Mouse (Mus musculus) forebrain, embryonic 11.5 days (tissue): ENCODE measurements around the gene Mtmr3. TPM values are rescaled to one million over a fixed set of nuclear protein-coding genes. Genes with fewer than 3 reads are reported as not detected.

ENCODE experiments used
- ATAC-seq: fragments of 200-750 bp; cut with Nextera tagmentation; replicated peaks from 2 replicates; pipeline ENCODE4 v1.8.0; 2017; ENCODE audit warnings: moderate TSS enrichment; ENCODE audit not compliant: low FRiP score
- DNase-seq: peaks from one replicate; pipeline ENCODE4 v3.0.0-alpha.2; 2017; ENCODE audit warnings: low spot score
- H3K27ac ChIP-seq: fragments of 300-500 bp; sonication (generic); 2 replicates; pipeline ENCODE4 v1.5.1; 2014; ENCODE audit warnings: low read depth, low read length
- H3K27me3 ChIP-seq: fragments of 300-500 bp; sonication (generic); 2 replicates; pipeline ENCODE4 v1.6.1; 2014; ENCODE audit warnings: mild to moderate bottlenecking, low read length, mixed read lengths; ENCODE audit not compliant: control insufficient read depth, insufficient read depth
- H3K36me3 ChIP-seq: fragments of 300-500 bp; sonication (generic); 2 replicates; pipeline ENCODE4 v1.6.1; 2014; ENCODE audit warnings: mild to moderate bottlenecking, low read length, moderate library complexity, mixed read lengths; ENCODE audit not compliant: control insufficient read depth, insufficient read depth
- H3K4me1 ChIP-seq: fragments of 300-500 bp; sonication (generic); replicated peaks from 2 replicates; pipeline ENCODE4 v1.6.1; 2014; ENCODE audit warnings: low read length, mixed read lengths; ENCODE audit not compliant: control insufficient read depth, insufficient read depth
- H3K4me2 ChIP-seq: fragments of 300-500 bp; sonication (generic); 2 replicates; pipeline ENCODE4 v1.6.1; 2014; ENCODE audit warnings: low read depth, mild to moderate bottlenecking, low read length, moderate library complexity, mixed read lengths; ENCODE audit not compliant: severe bottlenecking
- H3K4me3 ChIP-seq: fragments of 300-500 bp; sonication (generic); 2 replicates; pipeline ENCODE4 v1.5.1; 2014; ENCODE audit warnings: low read depth, low read length
- H3K9ac ChIP-seq: fragments of 300-500 bp; sonication (generic); 2 replicates; pipeline ENCODE4 v1.6.1; 2014; ENCODE audit warnings: low read length
- H3K9me3 ChIP-seq: fragments of 300-500 bp; sonication (generic); 2 replicates; pipeline ENCODE4 v1.6.1; 2016; ENCODE audit warnings: low read length, mixed read lengths; ENCODE audit not compliant: control insufficient read depth
- WGBS: fragments of 180-500 bp; shearing (Covaris S2); extraction: QIAGEN DNeasy Blood & Tissue Kit; methylation state at CpG from one replicate; pipeline ENCODE4 v1.1.7; 2014; 5-methylcytosine and 5-hydroxymethylcytosine counted together
- polyA plus RNA-seq: library from polyadenylated mRNA; unstranded; fragments of >200 nt; fragmentation: Nextera tagmentation; extraction: Ambion mirVana; gene quantifications from 2 replicates; pipeline ENCODE4 v1.2.1, GENCODE M21; 2014

The Mtmr3 gene
- polyA plus RNA-seq, 1 experiment from 2014 or later = 43.1 TPM

- WGBS = 91% methylated on average over 4 of the region's 4 CpGs
- ATAC-seq (no peak), DNase-seq (no peak)
- no peak overlapping the region for H3K4me3 ChIP-seq
- H3K27me3 ChIP-seq = no peaks in the 10 kb centered on the region
- H3K36me3 ChIP-seq = peaks cover 2% of the 10 kb centered on the region; the same call in 1 of the 2 replicates
- H3K4me2 ChIP-seq = no peak overlapping the region
- H3K27ac ChIP-seq = no peak overlapping the region
- no peaks in the 10 kb centered on the region for H3K4me1 ChIP-seq
- H3K9ac ChIP-seq = no peak overlapping the region
- no peaks in the 10 kb centered on the region for H3K9me3 ChIP-seq
Measured at GRCm38 (mm10) chr11:4476184-4476697, 118.4 kb downstream of the Mtmr3 start.

GRCm38 (mm10) chr11:4472464-4473179, 122.0 kb downstream of the Mtmr3 start:
- DNase-seq (no peak), ATAC-seq (no peak)
- Histone ChIP-seq H3K9me3 (no peaks in the 10 kb centered on the region), H3K36me3 (no peaks in the 10 kb centered on the region), H3K4me3 (no peak overlapping the region), H3K27ac (no peak overlapping the region), H3K9ac (no peak overlapping the region), H3K27me3 (no peaks in the 10 kb centered on the region), H3K4me1 (no peaks in the 10 kb centered on the region), H3K4me2 (no peak overlapping the region)
- WGBS = 81% methylated on average over 7 of the region's 7 CpGs

GRCm38 (mm10) chr11:4471734-4472133, 122.9 kb downstream of the Mtmr3 start:
- WGBS = 81% methylated on average over 5 of the region's 5 CpGs
- H3K4me2 ChIP-seq = no peak overlapping the region
- no peak for ATAC-seq

GRCm38 (mm10) chr11:4471251-4471650, 123.4 kb downstream of the Mtmr3 start:
- H3K9me3 ChIP-seq = no peaks in the 10 kb centered on the region
- no peak overlapping the region for H3K27ac ChIP-seq
- DNase-seq (no peak), ATAC-seq (no peak)
- H3K36me3 ChIP-seq = no peaks in the 10 kb centered on the region
- no peaks in the 10 kb centered on the region for H3K4me1 ChIP-seq
- no peaks in the 10 kb centered on the region for H3K27me3 ChIP-seq
- no peak overlapping the region for H3K9ac ChIP-seq
- no peak overlapping the region for H3K4me3 ChIP-seq
- H3K4me2 ChIP-seq = no peak overlapping the region

More at GRCm38 (mm10) chr11:4471734-4472133, 122.9 kb downstream of the Mtmr3 start:
- Histone ChIP-seq H3K9me3 (no peaks in the 10 kb centered on the region), H3K27me3 (no peaks in the 10 kb centered on the region), H3K36me3 (no peaks in the 10 kb centered on the region), H3K9ac (no peak overlapping the region), H3K4me3 (no peak overlapping the region), H3K27ac (no peak overlapping the region), H3K4me1 (no peaks in the 10 kb centered on the region)
- no peak for DNase-seq

- ATAC-seq (no peak), DNase-seq (no peak)
- Histone ChIP-seq H3K4me1 (no peaks in the 10 kb centered on the region), H3K27ac (no peak overlapping the region), H3K4me3 (no peak overlapping the region), H3K9ac (no peak overlapping the region), H3K9me3 (no peaks in the 10 kb centered on the region), H3K36me3 (no peaks in the 10 kb centered on the region), H3K27me3 (no peaks in the 10 kb centered on the region), H3K4me2 (no peak overlapping the region)
- 68% methylated on average over 5 of the region's 5 CpGs for WGBS
Measured at GRCm38 (mm10) chr11:4469091-4469490, 125.6 kb downstream of the Mtmr3 start.

- Histone ChIP-seq H3K4me2 (no peak overlapping the region), H3K27ac (no peak overlapping the region), H3K4me3 (no peak overlapping the region), H3K9me3 (no peaks in the 10 kb centered on the region), H3K9ac (no peak overlapping the region), H3K27me3 (no peaks in the 10 kb centered on the region), H3K36me3 (no peaks in the 10 kb centered on the region), H3K4me1 (no peaks in the 10 kb centered on the region)
- ATAC-seq (no peak), DNase-seq (no peak)
- WGBS = 94% methylated on average over 1 of the region's 1 CpGs
Measured at GRCm38 (mm10) chr11:4467436-4467835, 127.2 kb downstream of the Mtmr3 start.

- Histone ChIP-seq H3K27me3 (no peaks in the 10 kb centered on the region), H3K27ac (no peak overlapping the region), H3K4me1 (no peaks in the 10 kb centered on the region), H3K36me3 (no peaks in the 10 kb centered on the region), H3K4me2 (no peak overlapping the region), H3K4me3 (no peak overlapping the region), H3K9me3 (no peaks in the 10 kb centered on the region), H3K9ac (no peak overlapping the region)
- no peak for DNase-seq
- no peak for ATAC-seq
- 71% methylated on average over 4 of the region's 4 CpGs for WGBS
Measured at GRCm38 (mm10) chr11:4466191-4466590, 128.5 kb downstream of the Mtmr3 start.

GRCm38 (mm10) chr11:4464616-4465015, 130.0 kb downstream of the Mtmr3 start:
- no peak overlapping the region for H3K4me3 ChIP-seq
- 88% methylated on average over 4 of the region's 4 CpGs for WGBS
- H3K4me1 ChIP-seq = no peaks in the 10 kb centered on the region
- no peak for DNase-seq
- no peak overlapping the region for H3K4me2 ChIP-seq
- no peak overlapping the region for H3K27ac ChIP-seq
- ATAC-seq = no peak
- H3K9ac ChIP-seq = no peak overlapping the region
- H3K9me3 ChIP-seq = no peaks in the 10 kb centered on the region
- H3K27me3 ChIP-seq = no peaks in the 10 kb centered on the region
- no peaks in the 10 kb centered on the region for H3K36me3 ChIP-seq

- no peak overlapping the region for H3K4me2 ChIP-seq
- ATAC-seq = no peak
- no peaks in the 10 kb centered on the region for H3K9me3 ChIP-seq
- no peak overlapping the region for H3K9ac ChIP-seq
- DNase-seq = no peak
- no peaks in the 10 kb centered on the region for H3K36me3 ChIP-seq
- no peaks in the 10 kb centered on the region for H3K27me3 ChIP-seq
- WGBS = 76% methylated on average over 1 of the region's 1 CpGs
- no peaks in the 10 kb centered on the region for H3K4me1 ChIP-seq
- no peak overlapping the region for H3K27ac ChIP-seq
- H3K4me3 ChIP-seq = no peak overlapping the region
Measured at GRCm38 (mm10) chr11:4464186-4464585, 130.5 kb downstream of the Mtmr3 start.
